ENCODE assay signal across 8 mouse cellular contexts in genomic region chr12:100276607-100277533, GRCm38 (mm10).
DNase-seq lines count a peak whose midpoint lies in the region; ATAC-seq and TF ChIP-seq lines count a peak whose summit lies in the region.

No protein-coding gene starts in this region.

- no peaks in the 10 kb centered on the region for H3K27me3 ChIP-seq in kidney, adult 2 months (replicated peaks; ENCODE audit: control insufficient read depth, insufficient read depth, low read length)
- H3K27me3 ChIP-seq in lung, embryonic 16.5 days (ENCODE audit: control insufficient read depth, insufficient read depth, low read depth, low read length), result no peaks in the 10 kb centered on the region

- ATAC-seq in lung, embryonic 16.5 days (ENCODE audit: low read depth), result peak; percentile 74

- no peaks in the 10 kb centered on the region for H3K36me3 ChIP-seq in kidney, adult 2 months (ENCODE audit: control insufficient read depth, insufficient read depth, low read length)
- H3K36me3 ChIP-seq in lung, embryonic 16.5 days (ENCODE audit: control insufficient read depth, insufficient read depth, low read length), result no peaks in the 10 kb centered on the region

- H3K27ac ChIP-seq in kidney, adult 2 months (ENCODE audit: insufficient read depth, low read depth, low read length), result no peak overlapping the region
- H3K27ac ChIP-seq in lung, embryonic 16.5 days (ENCODE audit: low read length), result peak overlapping the region; percentile 59

- peak; percentile 61 to 62 for DNase-seq in layer of hippocampus, postnatal 10 days (ENCODE audit: low spot score in 2 of 2)
- no peak for DNase-seq in layer of hippocampus, postnatal 36 days
- DNase-seq in adrenal gland, postnatal 10 days, result peak; percentile 62
- DNase-seq in gastrocnemius, postnatal 10 days, result peak; percentile 78
- DNase-seq in kidney, adult 2 months, result peak; percentile 86
- DNase-seq in right cerebral cortex, adult 2 months (ENCODE audit: low spot score in 2 of 2), result peak; percentile 70 to 74
- no peak for DNase-seq in cerebellum, adult 11-12 months

- H3K9ac ChIP-seq in lung, embryonic 16.5 days (ENCODE audit: low read length), result no peak overlapping the region

- no peaks in the 10 kb centered on the region for H3K9me3 ChIP-seq in lung, embryonic 16.5 days (ENCODE audit: control insufficient read depth, low read length)

- peaks cover 6% of the 10 kb centered on the region; the same call in 1 of the 2 replicates for H3K4me1 ChIP-seq in kidney, adult 2 months (ENCODE audit: control insufficient read depth, insufficient read depth, low read length)
- peaks cover 40% of the 10 kb centered on the region for H3K4me1 ChIP-seq in lung, embryonic 16.5 days (replicated peaks; ENCODE audit: control insufficient read depth, insufficient read depth, low read length)

- WGBS in kidney, adult 2 months, result 48% methylated on average over 20 of the region's 20 CpGs
- WGBS in lung, embryonic 16.5 days, result 25% methylated on average over 20 of the region's 20 CpGs

- no peak for TF ChIP-seq POLR2A in kidney, adult 2 months (IDR thresholded peaks at IDR 0.05; ENCODE audit: low read depth, low read length)

- no peak overlapping the region for H3K4me2 ChIP-seq in lung, embryonic 16.5 days (ENCODE audit: low read depth, low read length)

- no peak for TF ChIP-seq CTCF in kidney, adult 2 months (conservative IDR thresholded peaks at IDR 0.05; ENCODE audit: insufficient read depth, insufficient read length, low read depth, low read length)

- no peak overlapping the region for H3K4me3 ChIP-seq in kidney, adult 2 months (ENCODE audit: insufficient read depth, low read depth, low read length)
- H3K4me3 ChIP-seq in lung, embryonic 16.5 days (ENCODE audit: low read length), result no peak overlapping the region

Comparison
In these comparisons a context has a peak if more than half of its experiments do, and no peak if none do; other contexts are left out.
1. DNase-seq: peak in layer of hippocampus, postnatal 10 days (2 of 2), adrenal gland, postnatal 10 days (single experiment), gastrocnemius, postnatal 10 days (single experiment), kidney, adult 2 months (single experiment) and right cerebral cortex, adult 2 months (2 of 2); none in layer of hippocampus, postnatal 36 days (0 of 2) and cerebellum, adult 11-12 months (single experiment).